Mouse (Mus musculus): ENCODE data around the gene A830018L16Rik. TPM values are rescaled to one million over a fixed set of nuclear protein-coding genes. Genes with fewer than 3 reads are reported as not detected.

A830018L16Rik gene
- polyA plus RNA-seq, 1 experiment from 2014 or later = 0.02 TPM

DNA sequence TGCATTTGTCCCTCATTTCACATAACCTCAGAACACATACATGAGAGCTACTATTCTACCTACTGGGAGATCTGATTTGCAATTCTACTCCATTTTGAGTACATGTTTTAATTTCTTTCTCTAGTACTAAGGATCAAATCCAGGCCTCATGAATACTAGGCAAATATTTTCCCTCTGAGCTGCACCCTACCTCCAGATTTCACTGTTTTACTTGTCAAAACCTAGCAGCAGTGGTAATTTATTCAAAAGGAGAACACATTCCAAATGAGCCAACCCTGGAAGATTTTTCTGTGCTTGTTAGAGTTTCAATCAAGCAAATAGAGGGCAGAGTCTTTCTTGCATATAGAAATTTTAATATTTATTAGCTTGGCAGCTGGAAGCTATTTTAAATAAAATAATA, 238.9 kb downstream of the A830018L16Rik start:
- Histone ChIP-seq H3K4me3 (replicated peaks) (no peak overlapping the region), H3K9ac (no peak overlapping the region), H3K4me2 (no peak overlapping the region), H3K27ac (replicated peaks) (no peak overlapping the region), H3K36me3 (replicated peaks) (no peaks in the 10 kb centered on the region), H3K4me1 (replicated peaks) (no peaks in the 10 kb centered on the region), H3K27me3 (no peaks in the 10 kb centered on the region), H3K9me3 (replicated peaks) (no peaks in the 10 kb centered on the region)
- ATAC-seq (ENCODE audit: insufficient read depth) = no peak

DNA sequence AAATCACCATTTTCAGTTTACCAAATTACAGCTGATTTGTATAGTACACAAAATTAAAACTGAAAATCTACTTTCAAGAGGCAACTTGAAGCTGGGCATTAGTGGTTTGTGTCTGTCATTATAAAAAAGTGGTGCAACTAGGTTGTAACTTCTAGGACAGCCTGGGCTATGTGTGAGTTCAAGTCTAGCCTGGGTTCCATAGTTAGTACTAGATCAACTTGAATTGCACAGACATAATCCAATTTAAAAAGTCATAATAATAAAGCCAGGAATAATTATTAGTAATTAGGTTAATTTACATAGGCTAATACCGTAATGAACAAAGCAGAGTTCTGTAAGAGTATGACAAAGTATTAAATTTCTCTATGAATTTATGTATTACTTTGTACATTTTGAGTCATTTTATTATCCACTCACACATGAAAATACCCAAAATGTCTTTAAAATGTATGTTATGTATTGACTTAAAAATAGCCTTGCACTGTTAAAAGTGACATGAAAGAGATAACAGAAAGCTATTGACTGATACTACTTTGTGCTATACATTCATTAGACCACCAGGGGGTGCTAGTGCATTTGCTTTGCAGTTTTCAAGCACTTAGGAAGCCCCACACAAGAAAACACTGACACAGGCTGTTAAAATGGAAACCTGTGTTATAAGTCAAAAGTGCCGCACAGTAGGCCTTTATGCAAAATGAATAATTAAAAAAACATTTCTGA, 243.6 kb downstream of the A830018L16Rik start:
- Histone ChIP-seq H3K27me3 (no peaks in the 10 kb centered on the region), H3K9me3 (replicated peaks) (no peaks in the 10 kb centered on the region), H3K4me3 (replicated peaks) (no peak overlapping the region), H3K9ac (no peak overlapping the region), H3K36me3 (replicated peaks) (no peaks in the 10 kb centered on the region), H3K4me2 (no peak overlapping the region), H3K27ac (replicated peaks) (no peak overlapping the region), H3K4me1 (replicated peaks) (no peaks in the 10 kb centered on the region)
- ATAC-seq (ENCODE audit: insufficient read depth) = no peak
- 53% methylated on average over 2 of the region's 2 CpGs for WGBS (ENCODE audit: insufficient replicate concordance)

DNA sequence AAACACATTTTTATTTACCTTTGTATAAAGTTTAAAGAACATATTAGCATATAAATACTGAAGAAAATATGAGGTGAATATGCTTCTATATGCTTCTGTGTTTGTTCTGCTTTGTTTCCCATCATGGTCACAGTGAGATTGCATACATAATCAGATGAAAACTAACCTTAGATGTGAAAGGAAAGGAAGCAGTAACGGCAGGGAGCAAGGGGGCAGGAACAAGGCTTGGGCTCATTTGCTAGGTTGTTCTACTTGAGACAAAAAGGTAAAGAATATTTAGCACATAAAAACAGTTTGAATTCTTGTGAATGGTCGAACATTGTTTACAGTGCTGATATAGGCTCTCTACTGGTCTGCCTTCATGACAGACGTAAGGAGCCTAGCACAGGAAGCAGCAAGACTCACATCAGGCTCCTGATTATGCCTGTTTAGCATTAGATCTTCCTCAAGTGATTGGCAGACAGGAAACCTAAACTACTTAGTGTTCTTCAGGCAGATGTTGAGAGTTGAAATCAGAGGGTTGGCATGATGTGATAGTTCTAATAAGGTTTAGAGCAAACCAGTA, 244.2 kb downstream of the A830018L16Rik start:
- no peaks in the 10 kb centered on the region for H3K27me3 ChIP-seq
- ATAC-seq (ENCODE audit: insufficient read depth) = no peak
- H3K4me3 ChIP-seq (replicated peaks) = no peak overlapping the region
- no peak overlapping the region for H3K4me2 ChIP-seq
- H3K27ac ChIP-seq (replicated peaks) = no peak overlapping the region
- H3K4me1 ChIP-seq (replicated peaks) = no peaks in the 10 kb centered on the region
- 20% methylated on average over 3 of the region's 3 CpGs for WGBS (ENCODE audit: insufficient replicate concordance)
- no peaks in the 10 kb centered on the region for H3K9me3 ChIP-seq (replicated peaks)
- no peak overlapping the region for H3K9ac ChIP-seq
- no peaks in the 10 kb centered on the region for H3K36me3 ChIP-seq (replicated peaks)

DNA sequence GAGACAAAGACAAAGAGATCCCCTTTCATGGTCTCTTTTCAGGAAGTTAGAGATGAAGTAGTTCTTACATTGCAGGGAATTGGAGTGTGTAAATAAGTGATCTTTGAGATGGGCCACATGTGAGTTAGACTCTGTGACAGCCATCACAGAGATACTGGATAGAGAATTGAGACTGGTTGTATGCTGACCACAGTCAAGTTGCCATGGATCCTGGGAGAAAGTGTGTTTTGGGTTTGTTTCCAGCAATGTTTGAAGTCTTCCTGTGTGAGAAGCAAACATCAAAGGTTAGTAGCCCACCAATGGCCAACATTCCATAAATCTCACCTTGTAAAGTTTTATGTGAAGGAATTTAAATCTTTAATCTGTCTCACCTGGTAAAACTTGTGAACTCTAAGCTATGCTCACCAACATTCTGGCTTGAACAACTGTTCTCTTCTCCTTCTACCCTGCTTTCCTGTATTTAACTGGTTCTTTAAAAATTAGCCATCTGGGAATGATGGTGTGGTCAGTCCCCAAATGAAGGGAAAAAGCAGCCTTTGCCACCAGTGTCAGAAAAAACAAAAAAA, 330.9 kb downstream of the A830018L16Rik start:
- Histone ChIP-seq H3K9me3 (replicated peaks) (no peaks in the 10 kb centered on the region), H3K4me1 (replicated peaks) (no peaks in the 10 kb centered on the region), H3K9ac (no peak overlapping the region), H3K36me3 (replicated peaks) (no peaks in the 10 kb centered on the region), H3K4me2 (no peak overlapping the region), H3K4me3 (replicated peaks) (no peak overlapping the region), H3K27ac (replicated peaks) (no peak overlapping the region), H3K27me3 (no peaks in the 10 kb centered on the region)
- ATAC-seq (ENCODE audit: insufficient read depth) = no peak

DNA sequence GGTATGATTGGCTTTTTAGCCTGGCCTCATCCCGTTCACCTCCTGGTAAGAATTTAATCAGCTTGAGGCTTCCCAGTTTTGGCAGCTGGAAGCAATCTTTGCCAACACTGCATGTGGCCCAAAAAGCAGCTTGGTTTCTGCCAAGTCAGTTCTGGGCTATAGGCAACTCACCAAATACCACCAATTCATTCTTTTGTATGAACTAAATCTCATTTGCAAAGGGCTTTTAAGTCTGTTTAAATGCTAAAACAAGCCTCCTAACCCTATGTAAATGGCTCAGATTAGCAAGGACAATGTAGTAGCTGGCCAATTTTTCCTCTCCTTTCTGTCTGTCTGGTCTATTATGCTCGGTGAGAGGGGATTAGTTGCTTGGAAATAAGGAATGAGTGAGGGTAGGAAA, 334.5 kb downstream of the A830018L16Rik start:
- H3K36me3 ChIP-seq (replicated peaks) = no peaks in the 10 kb centered on the region
- WGBS (ENCODE audit: insufficient replicate concordance) = 41% methylated on average over 2 of the region's 2 CpGs
- no peak overlapping the region for H3K27ac ChIP-seq (replicated peaks)
- H3K4me1 ChIP-seq (replicated peaks) = no peaks in the 10 kb centered on the region
- H3K9ac ChIP-seq = no peak overlapping the region
- no peaks in the 10 kb centered on the region for H3K9me3 ChIP-seq (replicated peaks)
- H3K4me3 ChIP-seq (replicated peaks) = no peak overlapping the region
- H3K4me2 ChIP-seq = no peak overlapping the region
- ATAC-seq (ENCODE audit: insufficient read depth) = no peak
- H3K27me3 ChIP-seq = no peaks in the 10 kb centered on the region

DNA sequence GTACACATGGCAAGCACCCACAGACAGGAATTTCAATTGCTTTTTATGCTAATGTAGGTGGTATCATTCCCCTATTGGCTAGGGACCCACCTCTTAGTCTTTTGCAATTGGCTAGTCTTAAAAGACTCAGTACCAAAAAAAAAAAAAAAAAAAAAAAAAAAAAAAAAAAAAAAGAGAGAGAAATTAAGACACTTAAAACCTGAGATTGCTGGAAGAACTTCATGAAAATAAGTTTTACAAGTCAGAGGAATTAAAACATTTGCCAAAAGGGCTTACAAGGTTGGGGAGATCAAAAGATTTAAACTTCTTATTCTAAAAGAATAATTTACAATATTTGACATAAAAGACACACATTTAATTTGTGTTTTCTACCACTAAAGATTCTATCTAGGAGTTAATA, 336.2 kb downstream of the A830018L16Rik start:
- Histone ChIP-seq H3K9me3 (replicated peaks) (no peaks in the 10 kb centered on the region), H3K27me3 (no peaks in the 10 kb centered on the region)
- ATAC-seq (ENCODE audit: insufficient read depth) = no peak

DNA sequence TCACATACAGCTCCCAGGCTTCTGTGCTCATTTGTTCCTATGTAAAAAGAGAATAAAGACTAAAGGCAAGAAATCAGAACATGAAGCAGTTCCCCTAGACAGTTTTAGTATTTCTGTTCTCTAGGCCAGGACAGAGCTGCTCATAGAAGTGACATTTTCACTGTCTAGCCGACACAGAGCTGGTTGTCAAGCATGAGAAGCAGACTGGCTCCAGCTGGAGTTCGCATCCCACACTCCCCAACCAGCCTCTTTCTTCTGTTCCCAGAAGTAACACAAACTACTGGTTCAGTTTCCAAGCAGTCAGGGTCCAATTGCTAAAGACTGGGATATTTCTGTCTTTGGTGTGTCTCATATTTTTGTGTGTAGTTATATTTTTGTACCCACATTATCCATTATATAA, 336.7 kb downstream of the A830018L16Rik start:
- H3K9ac ChIP-seq = no peak overlapping the region
- no peaks in the 10 kb centered on the region for H3K36me3 ChIP-seq (replicated peaks)
- H3K27ac ChIP-seq (replicated peaks) = no peak overlapping the region
- ATAC-seq (ENCODE audit: insufficient read depth) = no peak
- H3K4me1 ChIP-seq (replicated peaks) = no peaks in the 10 kb centered on the region
- 52% methylated on average over 2 of the region's 2 CpGs for WGBS (ENCODE audit: insufficient replicate concordance)
- H3K4me3 ChIP-seq (replicated peaks) = no peak overlapping the region
- H3K9me3 ChIP-seq (replicated peaks) = no peaks in the 10 kb centered on the region
- H3K27me3 ChIP-seq = no peaks in the 10 kb centered on the region
- H3K4me2 ChIP-seq = no peak overlapping the region

More for the DNA sequence above, 336.2 kb downstream of the A830018L16Rik start:
- Histone ChIP-seq H3K9ac (no peak overlapping the region), H3K4me3 (replicated peaks) (no peak overlapping the region), H3K4me1 (replicated peaks) (no peaks in the 10 kb centered on the region), H3K27ac (replicated peaks) (no peak overlapping the region), H3K36me3 (replicated peaks) (no peaks in the 10 kb centered on the region), H3K4me2 (no peak overlapping the region)

DNA sequence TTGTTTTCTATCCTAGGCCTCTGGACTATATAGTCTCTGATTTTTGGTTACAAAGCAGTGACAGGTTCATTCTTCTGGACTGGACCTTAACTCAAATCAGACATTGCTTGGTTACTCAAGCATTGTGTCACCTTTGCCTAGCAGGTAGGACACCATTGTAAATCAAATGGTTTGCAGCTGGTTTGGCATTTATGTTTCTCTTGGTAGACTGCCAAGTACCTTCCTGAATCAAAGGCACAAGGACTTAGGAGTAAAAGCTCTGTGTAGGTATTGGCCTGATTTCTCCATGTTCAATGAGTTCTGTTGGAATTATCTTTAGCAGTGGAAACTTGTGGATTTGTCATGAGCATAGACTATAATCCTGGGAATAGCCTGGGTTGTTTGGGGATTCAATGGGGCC, 338.1 kb downstream of the A830018L16Rik start:
- Histone ChIP-seq H3K27ac (replicated peaks) (no peak overlapping the region), H3K4me2 (no peak overlapping the region), H3K27me3 (no peaks in the 10 kb centered on the region), H3K4me1 (replicated peaks) (no peaks in the 10 kb centered on the region), H3K36me3 (replicated peaks) (no peaks in the 10 kb centered on the region), H3K4me3 (replicated peaks) (no peak overlapping the region), H3K9me3 (replicated peaks) (no peaks in the 10 kb centered on the region), H3K9ac (no peak overlapping the region)
- ATAC-seq (ENCODE audit: insufficient read depth) = no peak

DNA sequence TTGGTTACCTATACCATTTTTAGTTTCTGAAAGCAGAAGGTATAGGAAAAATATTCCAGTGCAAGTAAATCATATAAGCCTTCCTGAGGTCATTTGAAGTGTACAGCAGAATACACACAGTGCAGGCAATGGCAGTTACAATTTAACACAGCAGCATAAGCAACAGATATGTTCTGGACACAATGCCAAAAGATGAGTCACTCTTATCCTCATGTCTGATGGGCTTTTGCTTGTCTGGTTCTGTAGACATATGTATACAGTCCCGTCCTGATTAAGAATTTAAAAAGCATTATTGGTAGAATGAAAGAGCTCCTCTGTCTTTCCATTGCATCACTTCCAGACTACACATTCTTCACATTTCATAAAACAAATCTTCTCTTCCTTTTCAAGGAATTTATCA, 374.4 kb downstream of the A830018L16Rik start:
- 49% methylated on average over 1 of the region's 1 CpGs for WGBS (ENCODE audit: insufficient replicate concordance)
- Histone ChIP-seq H3K4me1 (replicated peaks) (no peaks in the 10 kb centered on the region), H3K36me3 (replicated peaks) (no peaks in the 10 kb centered on the region), H3K27ac (replicated peaks) (no peak overlapping the region), H3K9me3 (replicated peaks) (no peaks in the 10 kb centered on the region), H3K9ac (no peak overlapping the region), H3K27me3 (no peaks in the 10 kb centered on the region), H3K4me3 (replicated peaks) (no peak overlapping the region), H3K4me2 (no peak overlapping the region)
- ATAC-seq (ENCODE audit: insufficient read depth) = no peak

DNA sequence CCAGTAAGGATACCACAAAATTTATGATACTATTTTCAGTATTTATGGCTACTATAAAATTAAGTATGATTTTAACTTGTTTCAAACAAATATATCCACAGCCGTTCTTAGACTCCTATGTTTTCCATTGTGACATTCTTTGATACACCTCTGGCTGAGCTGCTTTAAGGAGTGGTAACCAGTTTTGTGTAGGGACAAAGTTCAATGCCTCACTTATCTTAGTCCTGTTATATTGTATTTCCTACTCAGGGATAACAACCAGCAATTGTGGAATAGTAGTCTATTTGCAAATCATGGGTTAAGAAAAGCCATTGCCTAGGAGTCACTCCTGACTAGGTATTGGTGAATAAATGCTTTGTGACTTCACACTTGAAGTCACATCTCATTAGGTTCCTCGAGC, 378.9 kb downstream of the A830018L16Rik start:
- Histone ChIP-seq H3K27ac (replicated peaks) (no peak overlapping the region), H3K4me1 (replicated peaks) (no peaks in the 10 kb centered on the region), H3K4me2 (no peak overlapping the region), H3K4me3 (replicated peaks) (no peak overlapping the region), H3K9ac (no peak overlapping the region), H3K36me3 (replicated peaks) (no peaks in the 10 kb centered on the region), H3K27me3 (no peaks in the 10 kb centered on the region), H3K9me3 (replicated peaks) (no peaks in the 10 kb centered on the region)
- 45% methylated on average over 2 of the region's 2 CpGs for WGBS (ENCODE audit: insufficient replicate concordance)
- ATAC-seq (ENCODE audit: insufficient read depth) = no peak

DNA sequence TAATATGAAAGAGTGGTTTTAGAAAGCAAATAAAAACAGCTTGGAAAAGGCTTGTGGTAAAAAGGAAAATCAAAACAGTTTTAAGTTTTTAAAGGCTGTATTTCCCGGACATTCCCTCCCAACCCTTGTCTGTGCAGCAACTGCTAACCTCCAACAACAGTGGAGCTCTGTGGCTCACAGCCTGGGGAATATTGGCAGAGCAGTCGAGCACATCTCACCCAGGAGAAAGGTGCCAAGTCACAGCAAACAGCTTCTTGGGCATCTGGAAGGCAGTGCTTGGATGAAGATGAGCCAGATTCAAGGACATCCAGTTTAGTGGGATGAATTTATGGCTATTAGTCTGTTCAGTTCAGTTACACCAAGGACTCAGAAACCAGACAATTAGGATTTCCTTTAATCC, 381.8 kb downstream of the A830018L16Rik start:
- Histone ChIP-seq H3K36me3 (replicated peaks) (no peaks in the 10 kb centered on the region), H3K4me2 (no peak overlapping the region), H3K4me3 (replicated peaks) (no peak overlapping the region), H3K27ac (replicated peaks) (no peak overlapping the region), H3K9ac (no peak overlapping the region), H3K4me1 (replicated peaks) (no peaks in the 10 kb centered on the region), H3K9me3 (replicated peaks) (no peaks in the 10 kb centered on the region), H3K27me3 (no peaks in the 10 kb centered on the region)
- 33% methylated on average over 2 of the region's 2 CpGs for WGBS (ENCODE audit: insufficient replicate concordance)
- no peak for ATAC-seq (ENCODE audit: insufficient read depth)

DNA sequence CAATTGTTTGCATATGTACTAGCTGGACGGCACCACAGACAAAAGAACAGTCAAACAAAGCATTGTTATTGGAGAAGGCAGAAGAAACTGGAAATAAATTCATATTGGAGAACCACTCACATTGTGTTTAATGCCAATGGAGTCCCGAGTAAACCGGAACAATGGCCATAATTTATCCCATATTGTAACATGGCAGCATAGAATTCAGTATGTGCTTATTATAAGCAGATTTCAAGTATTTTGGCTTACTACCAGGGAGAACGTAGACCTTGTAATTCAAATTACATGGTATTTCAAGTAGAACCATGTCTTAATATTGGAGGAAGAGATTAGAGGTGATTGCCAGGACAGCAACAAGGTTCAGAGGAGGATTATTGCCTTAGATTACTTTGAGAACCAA, 458.9 kb downstream of the A830018L16Rik start:
- Histone ChIP-seq H3K36me3 (replicated peaks) (no peaks in the 10 kb centered on the region), H3K9me3 (replicated peaks) (no peaks in the 10 kb centered on the region), H3K4me3 (replicated peaks) (no peak overlapping the region), H3K4me1 (replicated peaks) (no peaks in the 10 kb centered on the region), H3K27me3 (no peaks in the 10 kb centered on the region), H3K9ac (no peak overlapping the region), H3K4me2 (no peak overlapping the region), H3K27ac (replicated peaks) (no peak overlapping the region)
- ATAC-seq (ENCODE audit: insufficient read depth) = no peak
- WGBS (ENCODE audit: insufficient replicate concordance) = 61% methylated on average over 4 of the region's 4 CpGs
